ENCODE assay signal across 9 mouse cellular contexts in the genomic region with DNA sequence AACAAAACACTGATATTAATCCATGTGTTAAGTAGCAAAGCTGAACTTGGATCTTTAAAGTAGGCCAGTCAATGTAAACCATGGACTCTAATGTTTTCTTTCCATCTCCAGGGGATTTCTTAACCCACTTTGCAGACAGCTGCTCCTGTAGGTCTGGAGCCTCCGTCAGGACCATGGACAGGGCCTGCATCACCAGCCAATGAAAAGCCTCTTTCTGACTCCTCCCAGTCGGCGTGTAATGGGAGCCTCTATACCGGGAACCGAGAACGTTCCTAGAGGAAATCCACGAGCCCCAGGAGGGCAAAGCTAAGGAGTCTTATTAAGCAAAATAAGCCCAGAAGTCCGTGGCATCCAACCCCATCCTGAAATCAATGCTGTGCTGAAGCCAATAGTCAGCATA.
DNase-seq lines count a peak whose midpoint lies in the region; ATAC-seq and TF ChIP-seq lines count a peak whose summit lies in the region.
"Had no signal": no experiment of that assay in that cellular context is flagged by ENCODE, and none has a peak within 500 bp of the region (broad histone marks: within the 10 kb centered on the region; RNA-seq: fewer than 3 reads in every experiment).

No protein-coding gene starts in this region.

- no peak overlapping the region for H3K9ac ChIP-seq in kidney, embryonic 14.5 days (ENCODE audit: low read depth, low read length)
- H3K9ac ChIP-seq in ES-E14 (ENCODE audit: insufficient read depth, low read depth, low read length, poor library complexity, severe bottlenecking): no peak overlapping the region
- H3K9ac ChIP-seq in liver, postnatal 0 days (replicated peaks): no peak overlapping the region
- H3K9ac ChIP-seq: neural tube, embryonic 13.5 days had no signal

- DNase-seq in kidney, adult 2 months: no peak
- DNase-seq in ES-E14 (ENCODE audit: low read depth, low spot score): peak; percentile 82
- DNase-seq in embryo, embryonic 11.5 days (ENCODE audit: low read depth, low spot score): peak; percentile 80
- peak; percentile 38 for DNase-seq in liver, postnatal 0 days
- no peak for DNase-seq in left cerebral cortex, adult 18-20 months (ENCODE audit: low spot score in 2 of 2)
- DNase-seq in thymus, postnatal 25 days: no peak
- no peak for DNase-seq in layer of hippocampus, adult 9-11 months

- no peak overlapping the region for H3K4me3 ChIP-seq in kidney, embryonic 14.5 days (ENCODE audit: low read length)
- no peak overlapping the region for H3K4me3 ChIP-seq in kidney, adult 2 months (ENCODE audit: insufficient read depth, low read depth, low read length)
- H3K4me3 ChIP-seq in ES-E14 (ENCODE audit: insufficient read depth in 1 of 2, low read depth in 1 of 2, low read length in 2 of 2, poor library complexity in 1 of 2, severe bottlenecking in 1 of 2): peak overlapping the region in 1 of 2 experiments; percentile 50; a peak in 1 of 4 replicates
- no peak overlapping the region for H3K4me3 ChIP-seq in liver, postnatal 0 days (ENCODE audit: low read depth, low read length)
- H3K4me3 ChIP-seq: neural tube, embryonic 13.5 days had no signal

- H3K4me1 ChIP-seq in kidney, embryonic 14.5 days (ENCODE audit: control insufficient read depth, insufficient read depth, low read length): no peaks in the 10 kb centered on the region
- H3K4me1 ChIP-seq in kidney, adult 2 months (ENCODE audit: control insufficient read depth, insufficient read depth, low read length): no peaks in the 10 kb centered on the region
- 0 out of 4 replicates have a peak, but pooled peaks cover 0 to 2% of the 10 kb centered on the region in 2 experiments for H3K4me1 ChIP-seq in ES-E14 (ENCODE audit: control insufficient read depth in 2 of 2, insufficient read depth in 2 of 2, low read length in 2 of 2, poor library complexity in 1 of 2)
- no peaks in the 10 kb centered on the region for H3K4me1 ChIP-seq in liver, postnatal 0 days (ENCODE audit: insufficient read depth)
- H3K4me1 ChIP-seq: neural tube, embryonic 13.5 days had no signal

- in situ Hi-C loops in ES-E14 (cut with MboI; ENCODE audit: low sequenced_read_pairs in 2 of 2, unreplicated experiment in 2 of 2): no loop called here

- no peak for TF ChIP-seq EP300 in liver, postnatal 0 days (IDR thresholded peaks at IDR 0.05; ENCODE audit: low read depth)

- no peak for TF ChIP-seq POLR2A in kidney, adult 2 months (IDR thresholded peaks at IDR 0.05; ENCODE audit: low read depth, low read length)

- no peak overlapping the region for H3K4me2 ChIP-seq in kidney, embryonic 14.5 days (replicated peaks; ENCODE audit: low read depth, low read length)
- H3K4me2 ChIP-seq in liver, postnatal 0 days (ENCODE audit: low read depth, low read length): no peak overlapping the region
- H3K4me2 ChIP-seq: neural tube, embryonic 13.5 days had no signal

- peak; percentile 72; the same call in 1 of the 2 replicates for ATAC-seq in kidney, embryonic 14.5 days (ENCODE audit: low FRiP score, low TSS enrichment)
- ATAC-seq in liver, postnatal 0 days: no peak

- H3K27ac ChIP-seq in kidney, embryonic 14.5 days (ENCODE audit: low read depth, low read length): no peak overlapping the region
- no peak overlapping the region for H3K27ac ChIP-seq in kidney, adult 2 months (ENCODE audit: insufficient read depth, low read depth, low read length)
- H3K27ac ChIP-seq in ES-E14 (ENCODE audit: insufficient read depth, low read depth, low read length, poor library complexity, severe bottlenecking): no peak overlapping the region
- no peak overlapping the region for H3K27ac ChIP-seq in liver, postnatal 0 days (ENCODE audit: low read depth)
- H3K27ac ChIP-seq: neural tube, embryonic 13.5 days had no signal

- no peaks in the 10 kb centered on the region for H3K36me3 ChIP-seq in kidney, embryonic 14.5 days (ENCODE audit: control insufficient read depth, insufficient read depth, low read length)
- H3K36me3 ChIP-seq in kidney, adult 2 months (ENCODE audit: control insufficient read depth, insufficient read depth, low read length): no peaks in the 10 kb centered on the region
- H3K36me3 ChIP-seq in ES-E14 (ENCODE audit: control insufficient read depth, insufficient read depth, low read length, poor library complexity, severe bottlenecking): no peaks in the 10 kb centered on the region
- H3K36me3 ChIP-seq in liver, postnatal 0 days (replicated peaks; ENCODE audit: insufficient read depth, low read length): no peaks in the 10 kb centered on the region
- H3K36me3 ChIP-seq: neural tube, embryonic 13.5 days had no signal

- no peaks in the 10 kb centered on the region for H3K27me3 ChIP-seq in kidney, embryonic 14.5 days (ENCODE audit: control insufficient read depth, insufficient read depth, low read length)
- H3K27me3 ChIP-seq in kidney, adult 2 months (replicated peaks; ENCODE audit: control insufficient read depth, insufficient read depth, low read length): no peaks in the 10 kb centered on the region
- no peaks in the 10 kb centered on the region for H3K27me3 ChIP-seq in liver, postnatal 0 days (ENCODE audit: insufficient read depth, low read length)

- H3K9me3 ChIP-seq in kidney, embryonic 14.5 days (ENCODE audit: control insufficient read depth, low read length): no peaks in the 10 kb centered on the region
- H3K9me3 ChIP-seq in ES-E14 (ENCODE audit: control insufficient read depth, insufficient read depth, low read depth, low read length): no peaks in the 10 kb centered on the region
- H3K9me3 ChIP-seq in liver, postnatal 0 days (ENCODE audit: low read length): no peaks in the 10 kb centered on the region
- H3K9me3 ChIP-seq: neural tube, embryonic 13.5 days had no signal

- TF ChIP-seq CTCF in kidney, adult 2 months (conservative IDR thresholded peaks at IDR 0.05; ENCODE audit: insufficient read depth, insufficient read length, low read depth, low read length): no peak
- no peak for TF ChIP-seq CTCF in liver, postnatal 0 days (IDR thresholded peaks at IDR 0.05; ENCODE audit: low read depth)

- under 1% methylated on average over 8 of the region's 8 CpGs for WGBS in kidney, embryonic 14.5 days
- 2% methylated on average over 8 of the region's 8 CpGs for WGBS in kidney, adult 2 months
- 3% methylated on average over 8 of the region's 8 CpGs for WGBS in liver, postnatal 0 days (ENCODE audit: insufficient replicate concordance)

TF ChIP-seq in ES-E14, 5 proteins besides CTCF, POLR2A, EP300 and RAD21:
- no peak for TF ChIP-seq ZNF384 (IDR thresholded peaks at IDR 0.05; ENCODE audit: low read depth, low read length)
- TF ChIP-seq HCFC1 (IDR thresholded peaks at IDR 0.05; ENCODE audit: borderline replicate concordance, insufficient read depth, low read length): no peak
- TF ChIP-seq ZC3H11A (IDR thresholded peaks at IDR 0.05; ENCODE audit: borderline replicate concordance, low read depth, low read length): no peak
- TF ChIP-seq CHD2 (IDR thresholded peaks at IDR 0.05; ENCODE audit: low read depth, low read length): no peak
- TF ChIP-seq MAFK (IDR thresholded peaks at IDR 0.05; ENCODE audit: insufficient read depth, low read depth, low read length): no peak
TF ChIP-seq in ES-E14: peak in this region for 0.

Comparison
In these comparisons a context has a peak if more than half of its experiments do, and no peak if none do; other contexts are left out.
1. DNase-seq: peak in ES-E14 (single experiment), embryo, embryonic 11.5 days (single experiment) and liver, postnatal 0 days (single experiment); none in kidney, adult 2 months (single experiment), left cerebral cortex, adult 18-20 months (0 of 2), thymus, postnatal 25 days (single experiment) and layer of hippocampus, adult 9-11 months (single experiment).